Mouse (Mus musculus) thymus, adult 2 months (tissue): ENCODE measurements around the gene Selenon.

Source experiments
- CTCF ChIP-seq: fragments of 200-500 bp; IDR thresholded peaks from 2 replicates; pipeline ENCODE4 v1.5.1; 2012; ENCODE audit warnings: mild to moderate bottlenecking, control low read depth, low read length, moderate library complexity, borderline replicate concordance; ENCODE audit not compliant: control insufficient read depth, poor library complexity, insufficient read depth; ENCODE audit errors: extremely low read depth
- POLR2A ChIP-seq: fragments of 200-500 bp; IDR thresholded peaks from 2 replicates; pipeline ENCODE4 v1.6.1; 2012; ENCODE audit warnings: mild to moderate bottlenecking, low read length, control low read depth, moderate library complexity; ENCODE audit not compliant: control insufficient read depth, poor library complexity, insufficient read depth; ENCODE audit errors: extremely low read depth

GRCm38 (mm10) chr4:134557626-134558249 is 5.8 kb upstream of the Selenon start:
- no peak for TF ChIP-seq POLR2A
- TF ChIP-seq CTCF: no peak
